Mouse (Mus musculus): ENCODE results near the gene Nemf. TPM values are rescaled to one million over a fixed set of nuclear protein-coding genes. Genes with fewer than 3 reads are reported as not detected.

The Nemf gene
- polyA plus RNA-seq, 1 experiment from 2014 or later = 89.8 TPM

DNA sequence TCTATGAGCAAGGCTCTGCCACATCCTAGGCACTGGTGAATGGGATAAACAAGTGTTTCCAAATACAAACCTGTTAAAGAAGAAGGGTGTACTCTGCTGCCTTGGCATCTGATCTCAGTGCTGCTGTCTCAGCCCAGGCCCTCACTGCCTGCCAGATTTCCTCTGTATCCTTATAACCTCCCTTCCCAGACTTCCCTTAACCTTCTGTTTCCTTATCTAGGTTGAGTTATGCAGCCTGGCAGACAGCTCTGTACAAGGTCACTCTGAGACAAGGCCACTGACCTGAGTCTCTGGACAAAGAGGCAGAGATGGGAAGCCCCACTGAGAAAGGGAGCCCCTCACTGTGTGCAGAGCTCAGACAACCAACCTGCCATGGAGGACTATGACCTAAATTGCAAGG lies 38.5 kb downstream of the Nemf start:
- DNase-seq (ENCODE audit: low spot score) = no peak
- no peak for ATAC-seq (replicated peaks; ENCODE audit: insufficient number of reproducible peaks, low FRiP score, low TSS enrichment, low read depth)
- Histone ChIP-seq H3K27me3 (ENCODE audit: control insufficient read depth, insufficient read depth, low read length) (no peaks in the 10 kb centered on the region), H3K4me3 (ENCODE audit: low read depth, low read length) (no peak overlapping the region), H3K27ac (replicated peaks; ENCODE audit: low read depth, low read length) (no peak overlapping the region), H3K9me3 (replicated peaks; ENCODE audit: control insufficient read depth, low read length) (no peaks in the 10 kb centered on the region), H3K4me2 (ENCODE audit: low read depth, low read length) (no peak overlapping the region), H3K36me3 (replicated peaks; ENCODE audit: control insufficient read depth, insufficient read depth, low read depth, low read length) (peaks cover 3% of the 10 kb centered on the region; the same call in 1 of the 2 replicates), H3K9ac (replicated peaks; ENCODE audit: low read length) (no peak overlapping the region), H3K4me1 (ENCODE audit: control insufficient read depth, insufficient read depth, low read length) (no peaks in the 10 kb centered on the region)

GRCm38 (mm10) chr12:69309659-69310058 lies 47.3 kb downstream of the Nemf start:
- Histone ChIP-seq H3K4me3 (ENCODE audit: low read depth, low read length) (no peak overlapping the region), H3K9ac (replicated peaks; ENCODE audit: low read length) (no peak overlapping the region), H3K4me1 (ENCODE audit: control insufficient read depth, insufficient read depth, low read length) (no peaks in the 10 kb centered on the region), H3K9me3 (replicated peaks; ENCODE audit: control insufficient read depth, low read length) (no peaks in the 10 kb centered on the region), H3K36me3 (replicated peaks; ENCODE audit: control insufficient read depth, insufficient read depth, low read depth, low read length) (peaks cover 29% of the 10 kb centered on the region), H3K4me2 (ENCODE audit: low read depth, low read length) (no peak overlapping the region), H3K27ac (replicated peaks; ENCODE audit: low read depth, low read length) (no peak overlapping the region), H3K27me3 (ENCODE audit: control insufficient read depth, insufficient read depth, low read length) (no peaks in the 10 kb centered on the region)
- WGBS = 91% methylated on average over 4 of the region's 4 CpGs
- no peak for DNase-seq (ENCODE audit: low spot score)
- ATAC-seq (replicated peaks; ENCODE audit: insufficient number of reproducible peaks, low FRiP score, low TSS enrichment, low read depth) = no peak

GRCm38 (mm10) chr12:69306333-69306732 lies 50.6 kb downstream of the Nemf start:
- ATAC-seq (replicated peaks; ENCODE audit: insufficient number of reproducible peaks, low FRiP score, low TSS enrichment, low read depth) = no peak
- Histone ChIP-seq H3K9me3 (replicated peaks; ENCODE audit: control insufficient read depth, low read length) (no peaks in the 10 kb centered on the region), H3K36me3 (replicated peaks; ENCODE audit: control insufficient read depth, insufficient read depth, low read depth, low read length) (peaks cover 29% of the 10 kb centered on the region), H3K4me3 (ENCODE audit: low read depth, low read length) (no peak overlapping the region), H3K9ac (replicated peaks; ENCODE audit: low read length) (no peak overlapping the region), H3K27me3 (ENCODE audit: control insufficient read depth, insufficient read depth, low read length) (no peaks in the 10 kb centered on the region), H3K4me2 (ENCODE audit: low read depth, low read length) (no peak overlapping the region), H3K4me1 (ENCODE audit: control insufficient read depth, insufficient read depth, low read length) (no peaks in the 10 kb centered on the region), H3K27ac (replicated peaks; ENCODE audit: low read depth, low read length) (no peak overlapping the region)
- WGBS = 97% methylated on average over 7 of the region's 7 CpGs
- DNase-seq (ENCODE audit: low spot score) = no peak

- no peak overlapping the region for H3K27ac ChIP-seq (replicated peaks; ENCODE audit: low read depth, low read length)
- DNase-seq (ENCODE audit: low spot score) = no peak
- no peak for ATAC-seq (replicated peaks; ENCODE audit: insufficient number of reproducible peaks, low FRiP score, low TSS enrichment, low read depth)
- H3K4me1 ChIP-seq (ENCODE audit: control insufficient read depth, insufficient read depth, low read length) = no peaks in the 10 kb centered on the region
- 97% methylated on average over 2 of the region's 2 CpGs for WGBS
- no peak overlapping the region for H3K9ac ChIP-seq (replicated peaks; ENCODE audit: low read length)
- no peaks in the 10 kb centered on the region for H3K27me3 ChIP-seq (ENCODE audit: control insufficient read depth, insufficient read depth, low read length)
- H3K36me3 ChIP-seq (replicated peaks; ENCODE audit: control insufficient read depth, insufficient read depth, low read depth, low read length) = peaks cover 13% of the 10 kb centered on the region
- no peak overlapping the region for H3K4me3 ChIP-seq (ENCODE audit: low read depth, low read length)
- no peaks in the 10 kb centered on the region for H3K9me3 ChIP-seq (replicated peaks; ENCODE audit: control insufficient read depth, low read length)
- no peak overlapping the region for H3K4me2 ChIP-seq (ENCODE audit: low read depth, low read length)
These were observed 52.9 kb downstream of the Nemf start for GRCm38 (mm10) chr12:69304051-69304450.

- peaks cover 8% of the 10 kb centered on the region for H3K36me3 ChIP-seq (replicated peaks; ENCODE audit: control insufficient read depth, insufficient read depth, low read depth, low read length)
- WGBS = 96% methylated on average over 12 of the region's 12 CpGs
- ATAC-seq (replicated peaks; ENCODE audit: insufficient number of reproducible peaks, low FRiP score, low TSS enrichment, low read depth) = no peak
These were observed 54.8 kb downstream of the Nemf start for GRCm38 (mm10) chr12:69302171-69302570.

GRCm38 (mm10) chr12:69300391-69300790 lies 56.6 kb downstream of the Nemf start:
- DNase-seq (ENCODE audit: low spot score) (no peak), ATAC-seq (replicated peaks; ENCODE audit: insufficient number of reproducible peaks, low FRiP score, low TSS enrichment, low read depth) (no peak)
- H3K27me3 ChIP-seq (ENCODE audit: control insufficient read depth, insufficient read depth, low read length) = no peaks in the 10 kb centered on the region
- 52% methylated on average over 2 of the region's 2 CpGs for WGBS
- no peak overlapping the region for H3K4me2 ChIP-seq (ENCODE audit: low read depth, low read length)
- no peaks in the 10 kb centered on the region for H3K9me3 ChIP-seq (replicated peaks; ENCODE audit: control insufficient read depth, low read length)
- H3K4me1 ChIP-seq (ENCODE audit: control insufficient read depth, insufficient read depth, low read length) = no peaks in the 10 kb centered on the region; the same call in 1 of the 2 replicates
- peaks cover 5% of the 10 kb centered on the region for H3K36me3 ChIP-seq (replicated peaks; ENCODE audit: control insufficient read depth, insufficient read depth, low read depth, low read length)
- no peak overlapping the region for H3K27ac ChIP-seq (replicated peaks; ENCODE audit: low read depth, low read length)
- no peak overlapping the region for H3K9ac ChIP-seq (replicated peaks; ENCODE audit: low read length)
- no peak overlapping the region for H3K4me3 ChIP-seq (ENCODE audit: low read depth, low read length)

More at GRCm38 (mm10) chr12:69302171-69302570, 54.8 kb downstream of the Nemf start:
- Histone ChIP-seq H3K27me3 (ENCODE audit: control insufficient read depth, insufficient read depth, low read length) (no peaks in the 10 kb centered on the region), H3K27ac (replicated peaks; ENCODE audit: low read depth, low read length) (no peak overlapping the region), H3K4me1 (ENCODE audit: control insufficient read depth, insufficient read depth, low read length) (no peaks in the 10 kb centered on the region; the same call in 1 of the 2 replicates), H3K9ac (replicated peaks; ENCODE audit: low read length) (no peak overlapping the region), H3K9me3 (replicated peaks; ENCODE audit: control insufficient read depth, low read length) (no peaks in the 10 kb centered on the region), H3K4me2 (ENCODE audit: low read depth, low read length) (no peak overlapping the region), H3K4me3 (ENCODE audit: low read depth, low read length) (no peak overlapping the region)
- no peak for DNase-seq (ENCODE audit: low spot score)

- no peak for ATAC-seq (replicated peaks; ENCODE audit: insufficient number of reproducible peaks, low FRiP score, low TSS enrichment, low read depth)
- Histone ChIP-seq H3K4me3 (ENCODE audit: low read depth, low read length) (no peak overlapping the region), H3K9me3 (replicated peaks; ENCODE audit: control insufficient read depth, low read length) (no peaks in the 10 kb centered on the region), H3K27ac (replicated peaks; ENCODE audit: low read depth, low read length) (no peak overlapping the region), H3K36me3 (replicated peaks; ENCODE audit: control insufficient read depth, insufficient read depth, low read depth, low read length) (no peaks in the 10 kb centered on the region; the same call in none of the 2 replicates), H3K4me2 (ENCODE audit: low read depth, low read length) (no peak overlapping the region), H3K4me1 (ENCODE audit: control insufficient read depth, insufficient read depth, low read length) (no peaks in the 10 kb centered on the region; the same call in 1 of the 2 replicates), H3K9ac (replicated peaks; ENCODE audit: low read length) (no peak overlapping the region), H3K27me3 (ENCODE audit: control insufficient read depth, insufficient read depth, low read length) (no peaks in the 10 kb centered on the region)
- DNase-seq (ENCODE audit: low spot score) = no peak
- WGBS = 82% methylated on average over 3 of the region's 3 CpGs
These were observed 57.1 kb downstream of the Nemf start for GRCm38 (mm10) chr12:69299831-69300230.

GRCm38 (mm10) chr12:69299231-69299630 lies 57.7 kb downstream of the Nemf start:
- no peaks in the 10 kb centered on the region for H3K9me3 ChIP-seq (replicated peaks; ENCODE audit: control insufficient read depth, low read length)
- H3K27ac ChIP-seq (replicated peaks; ENCODE audit: low read depth, low read length) = no peak overlapping the region
- ATAC-seq (replicated peaks; ENCODE audit: insufficient number of reproducible peaks, low FRiP score, low TSS enrichment, low read depth) (no peak), DNase-seq (ENCODE audit: low spot score) (peak; percentile 22)
- H3K4me2 ChIP-seq (ENCODE audit: low read depth, low read length) = no peak overlapping the region; the same call in 1 of the 2 replicates
- 49% methylated on average over 12 of the region's 12 CpGs for WGBS
- no peaks in the 10 kb centered on the region; the same call in 1 of the 2 replicates for H3K4me1 ChIP-seq (ENCODE audit: control insufficient read depth, insufficient read depth, low read length)
- H3K27me3 ChIP-seq (ENCODE audit: control insufficient read depth, insufficient read depth, low read length) = no peaks in the 10 kb centered on the region
- no peak overlapping the region for H3K9ac ChIP-seq (replicated peaks; ENCODE audit: low read length)
- H3K4me3 ChIP-seq (ENCODE audit: low read depth, low read length) = no peak overlapping the region
- H3K36me3 ChIP-seq (replicated peaks; ENCODE audit: control insufficient read depth, insufficient read depth, low read depth, low read length) = no peaks in the 10 kb centered on the region; the same call in none of the 2 replicates
